Mouse (Mus musculus) liver, embryonic 14.5 days (tissue): ENCODE data around the gene A630001G21Rik. TPM values are rescaled to one million over a fixed set of nuclear protein-coding genes. Genes with fewer than 3 reads are reported as not detected.

Experiments used
- ATAC-seq: fragments of 200-750 bp; cut with Nextera tagmentation; 2 replicates; pipeline ENCODE4 v1.8.0; 2017; ENCODE audit warnings: moderate number of reproducible peaks, mild to moderate bottlenecking, moderate library complexity; ENCODE audit not compliant: insufficient read depth
- DNase-seq, 3 experiments: peaks; one replicate each; pipeline ENCODE4 v3.0.0-alpha.2; 2012 to 2013; ENCODE audit warnings: low read depth in 3 of 3, low spot score in 3 of 3
- H3K27ac ChIP-seq: fragments of 300-500 bp; sonication (generic); 2 replicates; pipeline ENCODE4 v1.5.1; 2014; ENCODE audit warnings: moderate library complexity, mild to moderate bottlenecking, control low read depth, inconsistent platforms
- H3K27me3 ChIP-seq: fragments of 300-500 bp; sonication (generic); 2 replicates; pipeline ENCODE4 v1.6.1; 2014; ENCODE audit warnings: mild to moderate bottlenecking, low read length, moderate library complexity; ENCODE audit not compliant: control insufficient read depth, insufficient read depth
- H3K36me3 ChIP-seq: fragments of 300-500 bp; sonication (generic); replicated peaks from 2 replicates; pipeline ENCODE4 v1.6.1; 2014; ENCODE audit warnings: low read depth; ENCODE audit not compliant: control insufficient read depth, insufficient read depth
- H3K4me1 ChIP-seq, 2 experiments: fragments of 200-500 bp in 1 of 2; fragments of 300-500 bp in 1 of 2; sonication (generic) in 1 of 2; replicated peaks; 2 replicates each; pipeline ENCODE4 v1.6.1; 2012 to 2014; ENCODE audit warnings: antibody characterized with exemption in 1 of 2, inconsistent platforms in 1 of 2, low read length in 1 of 2; ENCODE audit not compliant: control insufficient read depth in 2 of 2, insufficient read depth in 2 of 2
- H3K4me2 ChIP-seq: fragments of 300-500 bp; sonication (generic); 2 replicates; pipeline ENCODE4 v1.6.1; 2014; ENCODE audit warnings: low read depth, mild to moderate bottlenecking, control low read depth, moderate library complexity
- H3K4me3 ChIP-seq, 2 experiments: fragments of 200-500 bp in 1 of 2; fragments of 300-500 bp in 1 of 2; sonication (generic) in 1 of 2; 2 replicates each; pipeline ENCODE4 v1.5.1; 2012 to 2014; ENCODE audit warnings: low read depth in 2 of 2, low read length in 2 of 2, mild to moderate bottlenecking in 2 of 2, control low read depth in 1 of 2, inconsistent platforms in 1 of 2, moderate library complexity in 1 of 2; ENCODE audit not compliant: insufficient read depth in 1 of 2
- H3K9ac ChIP-seq: fragments of 300-500 bp; sonication (generic); replicated peaks from 2 replicates; pipeline ENCODE4 v1.6.1; 2014; ENCODE audit warnings: mild to moderate bottlenecking, control low read depth, moderate library complexity
- H3K9me3 ChIP-seq: fragments of 300-500 bp; sonication (generic); 2 replicates; pipeline ENCODE4 v1.6.1; 2016; ENCODE audit warnings: low read length, mixed read lengths; ENCODE audit not compliant: control insufficient read depth
- CTCF ChIP-seq: IDR thresholded peaks from 2 replicates; pipeline ENCODE4 v1.5.1; 2016; ENCODE audit warnings: antibody characterized with exemption, low read depth, control low read depth
- EP300 ChIP-seq: IDR thresholded peaks from 2 replicates; pipeline ENCODE4 v1.6.1; 2016; ENCODE audit warnings: antibody characterized with exemption, low read depth
- WGBS: fragments of 180-500 bp; shearing (Covaris S2); extraction: QIAGEN DNeasy Blood & Tissue Kit; methylation state at CpG from one replicate; pipeline ENCODE4 v1.1.7; 2014; ENCODE audit not compliant: insufficient replicate concordance; 5-methylcytosine and 5-hydroxymethylcytosine counted together
- microRNA-seq: library from miRNA; unstranded; fragments of <30 nt; microRNA quantifications from one replicate; pipeline ENCODE4, GENCODE M21; 2016
- polyA plus RNA-seq, 2 experiments: library from polyadenylated mRNA; depleted of rRNA in 1 of 2; stranded (reverse) in 1 of 2; unstranded in 1 of 2; fragments of >200 nt; fragmentation: Nextera tagmentation in 1 of 2; extraction: Ambion mirVana in 1 of 2; gene quantifications; 2 replicates each; pipeline versions ENCODE4 v1.2.1 to v1.2.3; 2012 to 2014

The A630001G21Rik gene
- polyA plus RNA-seq, 2 experiments = 2.6 to 2.9 TPM

GRCm38 (mm10) chr1:85687346-85687745 is 91.1 kb downstream of the A630001G21Rik start:
- Histone ChIP-seq H3K4me1 (no peaks in the 10 kb centered on the region), H3K27ac (no peak overlapping the region), H3K4me3 (no peak overlapping the region), H3K27me3 (no peaks in the 10 kb centered on the region), H3K9ac (no peak overlapping the region), H3K36me3 (no peaks in the 10 kb centered on the region), H3K4me2 (no peak overlapping the region), H3K9me3 (no peaks in the 10 kb centered on the region)
- no peak for ATAC-seq
- no peak for TF ChIP-seq EP300
- TF ChIP-seq CTCF = no peak
- no peak for DNase-seq
- WGBS = 26% methylated on average over 5 of the region's 5 CpGs

- no peaks in the 10 kb centered on the region for H3K9me3 ChIP-seq
- no peak overlapping the region for H3K4me3 ChIP-seq
- DNase-seq (no peak), ATAC-seq (no peak)
- H3K27ac ChIP-seq = no peak overlapping the region
- H3K27me3 ChIP-seq = no peaks in the 10 kb centered on the region
- H3K9ac ChIP-seq = no peak overlapping the region
- H3K4me2 ChIP-seq = no peak overlapping the region
- no peaks in the 10 kb centered on the region for H3K4me1 ChIP-seq
- no peaks in the 10 kb centered on the region for H3K36me3 ChIP-seq
- TF ChIP-seq CTCF (no peak), EP300 (no peak)
- 58% methylated on average over 5 of the region's 5 CpGs for WGBS
Observed at GRCm38 (mm10) chr1:85686666-85687065, 91.8 kb downstream of the A630001G21Rik start.

- no peaks in the 10 kb centered on the region for H3K4me1 ChIP-seq
- DNase-seq (no peak), ATAC-seq (no peak)
- no peak for TF ChIP-seq EP300
- no peak for TF ChIP-seq CTCF
- H3K4me2 ChIP-seq = no peak overlapping the region
- WGBS = 50% methylated on average over 4 of the region's 4 CpGs
- H3K4me3 ChIP-seq = no peak overlapping the region
- no peaks in the 10 kb centered on the region for H3K36me3 ChIP-seq
- H3K27ac ChIP-seq = no peak overlapping the region
- no peaks in the 10 kb centered on the region for H3K9me3 ChIP-seq
- H3K9ac ChIP-seq = no peak overlapping the region
- H3K27me3 ChIP-seq = no peaks in the 10 kb centered on the region
Observed at GRCm38 (mm10) chr1:85680226-85680625, 98.2 kb downstream of the A630001G21Rik start.

Small RNA genes within 50 kb of the gene (microRNA-seq; reads per million reads assigned to microRNA genes)
- gene Gm25472 (not detected), gene Mir8096 (not detected)

Other genes with a start within 250 kb of the A630001G21Rik start
- not detected in 2 replicates for gene G530012D18Rik, start 203.0 kb downstream of the A630001G21Rik start, polyA plus RNA-seq (2012; rRNA removed)
- gene G530012D18Rik, start 203.0 kb downstream of the A630001G21Rik start, polyA plus RNA-seq (2014; fragmentation: Nextera tagmentation; extraction: Ambion mirVana) = 0.56 TPM in 1 of 2 replicates, not detected in the other
- gene Sp110, start 179.8 kb downstream of the A630001G21Rik start, polyA plus RNA-seq (2012; rRNA removed) = 4.2 and 5.3 TPM in 2 replicates
- gene Sp110, start 179.8 kb downstream of the A630001G21Rik start, polyA plus RNA-seq (2014; fragmentation: Nextera tagmentation; extraction: Ambion mirVana) = 3.2 and 3.5 TPM in 2 replicates
- gene Sp140, start 178.3 kb downstream of the A630001G21Rik start, polyA plus RNA-seq (2012; rRNA removed) = 2.4 and 3.0 TPM in 2 replicates
- gene Sp140, start 178.3 kb downstream of the A630001G21Rik start, polyA plus RNA-seq (2014; fragmentation: Nextera tagmentation; extraction: Ambion mirVana) = 3.2 and 3.7 TPM in 2 replicates
- gene Sp100, start 128.7 kb downstream of the A630001G21Rik start, polyA plus RNA-seq (2012; rRNA removed) = 1.0 and 2.0 TPM in 2 replicates
- gene Sp100, start 128.7 kb downstream of the A630001G21Rik start, polyA plus RNA-seq (2014; fragmentation: Nextera tagmentation; extraction: Ambion mirVana) = 2.6 and 3.2 TPM in 2 replicates
- gene Cab39, start 14.8 kb upstream of the A630001G21Rik start, polyA plus RNA-seq (2012; rRNA removed) = 14.4 and 20.4 TPM in 2 replicates
- gene Cab39, start 14.8 kb upstream of the A630001G21Rik start, polyA plus RNA-seq (2014; fragmentation: Nextera tagmentation; extraction: Ambion mirVana) = 15.8 and 16.9 TPM in 2 replicates
- 21.5 and 22.0 TPM in 2 replicates for gene Itm2c, start 115.6 kb upstream of the A630001G21Rik start, polyA plus RNA-seq (2012; rRNA removed)
- 26.3 and 27.2 TPM in 2 replicates for gene Itm2c, start 115.6 kb upstream of the A630001G21Rik start, polyA plus RNA-seq (2014; fragmentation: Nextera tagmentation; extraction: Ambion mirVana)
- gene 4933407L21Rik, start 149.8 kb upstream of the A630001G21Rik start, polyA plus RNA-seq (2012; rRNA removed) = 0.05 and 0.08 TPM in 2 replicates
- not detected in 2 replicates for gene 4933407L21Rik, start 149.8 kb upstream of the A630001G21Rik start, polyA plus RNA-seq (2014; fragmentation: Nextera tagmentation; extraction: Ambion mirVana)
- 0.02 and 0.04 TPM in 2 replicates for gene Gpr55, start 182.4 kb upstream of the A630001G21Rik start, polyA plus RNA-seq (2012; rRNA removed)
- not detected in 2 replicates for gene Gpr55, start 182.4 kb upstream of the A630001G21Rik start, polyA plus RNA-seq (2014; fragmentation: Nextera tagmentation; extraction: Ambion mirVana)
- gene Spata3, start 238.2 kb upstream of the A630001G21Rik start, polyA plus RNA-seq (2012; rRNA removed) = 0.05 and 0.17 TPM in 2 replicates
- 0.17 and 0.21 TPM in 2 replicates for gene Spata3, start 238.2 kb upstream of the A630001G21Rik start, polyA plus RNA-seq (2014; fragmentation: Nextera tagmentation; extraction: Ambion mirVana)